Mouse (Mus musculus): ENCODE results near the gene Gm13290. TPM values are rescaled to one million over a fixed set of nuclear protein-coding genes. Genes with fewer than 3 reads are reported as not detected.
"Not testable (repeated sequence)": the region's sequence is repeated elsewhere in the genome, so short reads cannot be mapped to it uniquely, and the experiment has no call there.

The Gm13290 gene
- not detected in 2 replicates for total RNA-seq (2014; fragmentation: Nextera tagmentation)
- not detected in 2 replicates for total RNA-seq (2017)

- not testable (repeated sequence) for ATAC-seq (replicated peaks; ENCODE audit: low FRiP score, low TSS enrichment, poor library complexity, severe bottlenecking)
Measured at GRCm38 (mm10) chr4:88773534-88773933, at the start of gene Gm13290. TSS of gene Gm13290 (plus strand) at chr4:88773834.

- no peak for ATAC-seq (replicated peaks; ENCODE audit: low FRiP score, low TSS enrichment, poor library complexity, severe bottlenecking)
Measured at GRCm38 (mm10) chr4:88726727-88727126, 46.9 kb upstream of the Gm13290 start.

- peak; percentile 98 for ATAC-seq (replicated peaks; ENCODE audit: low FRiP score, low TSS enrichment, poor library complexity, severe bottlenecking)
Measured at GRCm38 (mm10) chr4:88727324-88727723, 46.3 kb upstream of the Gm13290 start.

GRCm38 (mm10) chr4:88738480-88738879, 35.2 kb upstream of the Gm13290 start:
- ATAC-seq (replicated peaks; ENCODE audit: low FRiP score, low TSS enrichment, poor library complexity, severe bottlenecking) = peak; percentile 87

GRCm38 (mm10) chr4:88739036-88739435, 34.6 kb upstream of the Gm13290 start:
- ATAC-seq (replicated peaks; ENCODE audit: low FRiP score, low TSS enrichment, poor library complexity, severe bottlenecking) = no peak

GRCm38 (mm10) chr4:88741426-88741825, 32.2 kb upstream of the Gm13290 start:
- ATAC-seq (replicated peaks; ENCODE audit: low FRiP score, low TSS enrichment, poor library complexity, severe bottlenecking) = no peak

- peak; percentile 59 for ATAC-seq (replicated peaks; ENCODE audit: low FRiP score, low TSS enrichment, poor library complexity, severe bottlenecking)
Measured at GRCm38 (mm10) chr4:88742771-88743371, 30.8 kb upstream of the Gm13290 start.

- ATAC-seq (replicated peaks; ENCODE audit: low FRiP score, low TSS enrichment, poor library complexity, severe bottlenecking) = no peak
Measured at GRCm38 (mm10) chr4:88744207-88744606, 29.4 kb upstream of the Gm13290 start.

- no peak for ATAC-seq (replicated peaks; ENCODE audit: low FRiP score, low TSS enrichment, poor library complexity, severe bottlenecking)
Measured at GRCm38 (mm10) chr4:88749926-88750325, 23.7 kb upstream of the Gm13290 start.

GRCm38 (mm10) chr4:88754818-88755340, 18.8 kb upstream of the Gm13290 start, which contains the start of gene Gm13271:
TSS of gene Gm13271 (plus strand) at chr4:88754868.
- not testable (repeated sequence) for ATAC-seq (replicated peaks; ENCODE audit: low FRiP score, low TSS enrichment, poor library complexity, severe bottlenecking)

GRCm38 (mm10) chr4:88756581-88757513, 16.8 kb upstream of the Gm13290 start:
- not testable (repeated sequence) for ATAC-seq (replicated peaks; ENCODE audit: low FRiP score, low TSS enrichment, poor library complexity, severe bottlenecking)

- ATAC-seq (replicated peaks; ENCODE audit: low FRiP score, low TSS enrichment, poor library complexity, severe bottlenecking) = peak; percentile 100
Measured at GRCm38 (mm10) chr4:88757628-88758031, 16.0 kb upstream of the Gm13290 start.

- not testable (repeated sequence) for ATAC-seq (replicated peaks; ENCODE audit: low FRiP score, low TSS enrichment, poor library complexity, severe bottlenecking)
Measured at GRCm38 (mm10) chr4:88758751-88759150, 14.9 kb upstream of the Gm13290 start.

GRCm38 (mm10) chr4:88759610-88760268, 13.9 kb upstream of the Gm13290 start, which contains the start of gene Gm13283:
TSS of gene Gm13283 (plus strand) at chr4:88760119.
- ATAC-seq (replicated peaks; ENCODE audit: low FRiP score, low TSS enrichment, poor library complexity, severe bottlenecking) = not testable (repeated sequence)

- not testable (repeated sequence) for ATAC-seq (replicated peaks; ENCODE audit: low FRiP score, low TSS enrichment, poor library complexity, severe bottlenecking)
Measured at GRCm38 (mm10) chr4:88760431-88760830, 13.2 kb upstream of the Gm13290 start.

GRCm38 (mm10) chr4:88761776-88762175, 11.9 kb upstream of the Gm13290 start:
- ATAC-seq (replicated peaks; ENCODE audit: low FRiP score, low TSS enrichment, poor library complexity, severe bottlenecking) = not testable (repeated sequence)

- ATAC-seq (replicated peaks; ENCODE audit: low FRiP score, low TSS enrichment, poor library complexity, severe bottlenecking) = not testable (repeated sequence)
Measured at GRCm38 (mm10) chr4:88762341-88762740, 11.3 kb upstream of the Gm13290 start.

GRCm38 (mm10) chr4:88763384-88764018, 10.1 kb upstream of the Gm13290 start:
- peak; percentile 83 for ATAC-seq (replicated peaks; ENCODE audit: low FRiP score, low TSS enrichment, poor library complexity, severe bottlenecking)

- ATAC-seq (replicated peaks; ENCODE audit: low FRiP score, low TSS enrichment, poor library complexity, severe bottlenecking) = not testable (repeated sequence)
Measured at GRCm38 (mm10) chr4:88776622-88777021, 3.0 kb downstream of the Gm13290 start, which contains the start of gene Gm13289. TSS of gene Gm13289 (plus strand) at chr4:88776922.

All from megakaryocyte-erythroid progenitor cell, adult 5-6 weeks (primary cell).